Mouse (Mus musculus) adrenal gland, postnatal 14 days (tissue): ENCODE measurements at regions not wholly inside any gene's neighbourhood (a gene's known extent, or its start where the extent isn't known, plus 50 kb on each side); places are given as distances from the start of the nearest gene placed in this dataset.

Experiments
- DNase-seq: peaks from one replicate; pipeline ENCODE4 v3.0.0; 2021; ENCODE audit warnings: mixed read lengths

GRCm38 (mm10) chr6:51286836-51287235 lies 145.6 kb upstream of the Nfe2l3 start:
- DNase-seq = no peak

GRCm38 (mm10) chr6:51287383-51287782 lies 145.1 kb upstream of the Nfe2l3 start:
- DNase-seq = no peak

- no peak for DNase-seq
These were observed 144.7 kb upstream of the Nfe2l3 start for GRCm38 (mm10) chr6:51287807-51288206.

- no peak for DNase-seq
These were observed 144.0 kb upstream of the Nfe2l3 start for GRCm38 (mm10) chr6:51288306-51289066.

- DNase-seq = no peak
These were observed 143.3 kb upstream of the Nfe2l3 start for GRCm38 (mm10) chr6:51289067-51289725.

GRCm38 (mm10) chr6:51300694-51301417 lies 131.6 kb upstream of the Nfe2l3 start:
- DNase-seq = peak; percentile 52

- DNase-seq = no peak
These were observed 130.6 kb upstream of the Nfe2l3 start for GRCm38 (mm10) chr6:51301831-51302230.

- no peak for DNase-seq
These were observed 130.2 kb upstream of the Nfe2l3 start for GRCm38 (mm10) chr6:51302240-51302639.

- no peak for DNase-seq
These were observed 114.1 kb upstream of the Nfe2l3 start for GRCm38 (mm10) chr6:51318341-51318740.

- no peak for DNase-seq
These were observed 112.5 kb upstream of the Nfe2l3 start for GRCm38 (mm10) chr6:51320019-51320418.

GRCm38 (mm10) chr6:51320676-51321419 lies 111.6 kb upstream of the Nfe2l3 start:
- DNase-seq = no peak

- no peak for DNase-seq
These were observed 106.2 kb upstream of the Nfe2l3 start for GRCm38 (mm10) chr6:51326103-51326829.

- no peak for DNase-seq
These were observed 103.1 kb upstream of the Nfe2l3 start for GRCm38 (mm10) chr6:51329070-51329995.

GRCm38 (mm10) chr6:51330069-51330706 lies 102.3 kb upstream of the Nfe2l3 start:
- no peak for DNase-seq

- DNase-seq = peak; percentile 23
These were observed 99.6 kb upstream of the Nfe2l3 start for GRCm38 (mm10) chr6:51332841-51333240.

- DNase-seq = no peak
These were observed 98.6 kb upstream of the Nfe2l3 start for GRCm38 (mm10) chr6:51333722-51334360.

- peak; percentile 31 for DNase-seq
These were observed 97.2 kb upstream of the Nfe2l3 start for GRCm38 (mm10) chr6:51335314-51335713.

GRCm38 (mm10) chr6:51339301-51339700 lies 93.2 kb upstream of the Nfe2l3 start:
- DNase-seq = no peak

- DNase-seq = no peak
These were observed 84.7 kb upstream of the Nfe2l3 start for GRCm38 (mm10) chr6:51347721-51348120.

GRCm38 (mm10) chr6:51349771-51350170 lies 82.7 kb upstream of the Nfe2l3 start:
- no peak for DNase-seq
